Mouse (Mus musculus) heart, adult 2 months (tissue): ENCODE results near the gene Ints7. TPM values are rescaled to one million over a fixed set of nuclear protein-coding genes. Genes with fewer than 3 reads are reported as not detected.

Experiments
- DNase-seq, 2 experiments: peaks; one replicate each; pipeline ENCODE4 v3.0.0; 2021
- H3K27ac ChIP-seq: fragments of 200-600 bp; 2 replicates; pipeline ENCODE4 v1.8.1; 2022
- H3K27me3 ChIP-seq: fragments of 200-500 bp; 2 replicates; pipeline ENCODE4 v1.6.1; 2012; ENCODE audit warnings: mild to moderate bottlenecking, low read length, inconsistent platforms, mixed read lengths; ENCODE audit not compliant: control insufficient read depth, insufficient read depth
- H3K36me3 ChIP-seq: fragments of 200-500 bp; 2 replicates; pipeline ENCODE4 v1.6.1; 2012; ENCODE audit warnings: low read length, inconsistent platforms; ENCODE audit not compliant: control insufficient read depth, insufficient read depth
- H3K4me1 ChIP-seq: fragments of 200-500 bp; 2 replicates; pipeline ENCODE4 v1.6.1; 2011; ENCODE audit warnings: low read length; ENCODE audit not compliant: control insufficient read depth, insufficient read depth
- H3K4me3 ChIP-seq: fragments of 200-600 bp; 2 replicates; pipeline ENCODE4 v1.8.1; 2022
- H3K79me2 ChIP-seq: fragments of 200-500 bp; replicated peaks from 2 replicates; pipeline ENCODE4 v1.6.1; 2012; ENCODE audit warnings: mild to moderate bottlenecking, inconsistent platforms, low read length, moderate library complexity, mixed read lengths; ENCODE audit not compliant: control insufficient read depth, insufficient read depth
- H3K9ac ChIP-seq: fragments of 200-500 bp; 2 replicates; pipeline ENCODE4 v1.6.1; 2012; ENCODE audit warnings: low read depth, mild to moderate bottlenecking, control low read depth, inconsistent platforms, low read length, mixed read lengths
- CTCF ChIP-seq: fragments of 200-600 bp; IDR thresholded peaks from 2 replicates; pipeline ENCODE4 v1.8.1; 2022; ENCODE audit warnings: antibody characterized with exemption, mild to moderate bottlenecking, moderate library complexity
- EP300 ChIP-seq: fragments of 200-500 bp; IDR thresholded peaks from 2 replicates; pipeline ENCODE4 v1.6.1; 2011; ENCODE audit warnings: low read depth, low read length, control low read depth; ENCODE audit not compliant: insufficient read depth
- POLR2A ChIP-seq: fragments of 200-500 bp; IDR thresholded peaks from 2 replicates; pipeline ENCODE4 v1.6.1; 2011; ENCODE audit warnings: mild to moderate bottlenecking, low read depth, low read length, control low read depth; ENCODE audit not compliant: insufficient read depth
- WGBS: fragments of 180-500 bp; shearing (Covaris S2); methylation state at CpG from one replicate; pipeline ENCODE4 v1.1.7; 2018; 5-methylcytosine and 5-hydroxymethylcytosine counted together
- intact Hi-C: fragments of 180-260 bp; cut with DNase I; formaldehyde crosslinking; loops from one replicate; pipeline ENCODE4 v1.15.1; 2025
- polyA plus RNA-seq: library from polyadenylated mRNA; depleted of rRNA; stranded (reverse); fragments of >200 nt; gene quantifications from 2 replicates; pipeline ENCODE4 v1.2.3, GENCODE M21; 2012
- total RNA-seq, 2 experiments: library from RNA; stranded (reverse); gene quantifications; 2 replicates each; pipeline ENCODE4 v1.2.3; 2021

Gene Ints7
- total and polyA plus RNA-seq, 3 experiments = 9.5 to 16.3 (median 11.2) TPM

- Histone ChIP-seq H3K36me3 (no peaks in the 10 kb centered on the region), H3K4me3 (no peak overlapping the region), H3K9ac (no peak overlapping the region), H3K27ac (no peak overlapping the region), H3K4me1 (no peaks in the 10 kb centered on the region), H3K79me2 (no peaks in the 10 kb centered on the region), H3K27me3 (no peaks in the 10 kb centered on the region)
- DNase-seq = no peak
- intact Hi-C loops = no loop called here
- 76% methylated on average over 3 of the region's 3 CpGs for WGBS
- TF ChIP-seq CTCF (no peak), POLR2A (no peak), EP300 (no peak)
Observed at GRCm38 (mm10) chr1:191617589-191617988, 42.2 kb downstream of the Ints7 start.

- H3K79me2 ChIP-seq = no peaks in the 10 kb centered on the region
- no peaks in the 10 kb centered on the region for H3K27me3 ChIP-seq
- WGBS = 71% methylated on average over 12 of the region's 12 CpGs
- no peaks in the 10 kb centered on the region for H3K4me1 ChIP-seq
- H3K36me3 ChIP-seq = no peaks in the 10 kb centered on the region
- intact Hi-C loops = no loop called here
- no peak overlapping the region for H3K9ac ChIP-seq
- no peak overlapping the region for H3K4me3 ChIP-seq
- H3K27ac ChIP-seq = no peak overlapping the region; the same call in 1 of the 2 replicates
- no peak for DNase-seq
- TF ChIP-seq EP300 = no peak
- TF ChIP-seq CTCF = no peak
- TF ChIP-seq POLR2A = no peak
Observed at GRCm38 (mm10) chr1:191618067-191618766, 42.8 kb downstream of the Ints7 start.

GRCm38 (mm10) chr1:191621096-191621495 lies 45.7 kb downstream of the Ints7 start:
- no peak for DNase-seq
- H3K79me2 ChIP-seq = no peaks in the 10 kb centered on the region
- no peak overlapping the region for H3K9ac ChIP-seq
- 93% methylated on average over 8 of the region's 8 CpGs for WGBS
- H3K4me1 ChIP-seq = no peaks in the 10 kb centered on the region; the same call in 1 of the 2 replicates
- TF ChIP-seq EP300 (no peak), CTCF (no peak), POLR2A (no peak)
- intact Hi-C loops = loop anchor here (5.0 kb wide), 1 partner anchor 96 kb away; the partner anchor contains the start of gene Lpgat1
- no peaks in the 10 kb centered on the region for H3K27me3 ChIP-seq
- H3K36me3 ChIP-seq = no peaks in the 10 kb centered on the region
- no peak overlapping the region for H3K27ac ChIP-seq
- H3K4me3 ChIP-seq = no peak overlapping the region

- DNase-seq = peak; percentile 62 to 74
- Histone ChIP-seq H3K4me3 (no peak overlapping the region), H3K79me2 (no peaks in the 10 kb centered on the region), H3K27me3 (no peaks in the 10 kb centered on the region), H3K36me3 (no peaks in the 10 kb centered on the region), H3K9ac (no peak overlapping the region), H3K27ac (peak overlapping the region; percentile 57), H3K4me1 (no peaks in the 10 kb centered on the region; the same call in 1 of the 2 replicates)
- WGBS = 58% methylated on average over 8 of the region's 8 CpGs
- no peak for TF ChIP-seq CTCF
- TF ChIP-seq EP300 = peak; percentile 63
- intact Hi-C loops = loop anchor here (5.0 kb wide), 1 partner anchor 94 kb away; the partner anchor contains the start of gene Lpgat1
Observed at GRCm38 (mm10) chr1:191622801-191623200, 47.4 kb downstream of the Ints7 start.

- no peaks in the 10 kb centered on the region for H3K36me3 ChIP-seq
- no peak for DNase-seq
- H3K79me2 ChIP-seq = no peaks in the 10 kb centered on the region
- WGBS = 66% methylated on average over 6 of the region's 6 CpGs
- intact Hi-C loops = loop anchor here (5.0 kb wide), 1 partner anchor 93 kb away; the partner anchor contains the start of gene Lpgat1
- no peak overlapping the region for H3K4me3 ChIP-seq
- H3K4me1 ChIP-seq = no peaks in the 10 kb centered on the region; the same call in 1 of the 2 replicates
- H3K27me3 ChIP-seq = no peaks in the 10 kb centered on the region
- H3K27ac ChIP-seq = no peak overlapping the region
- TF ChIP-seq POLR2A (no peak), CTCF (no peak), EP300 (no peak)
- no peak overlapping the region for H3K9ac ChIP-seq
Observed at GRCm38 (mm10) chr1:191624492-191624891, 49.1 kb downstream of the Ints7 start.

- no peaks in the 10 kb centered on the region; the same call in 1 of the 2 replicates for H3K4me1 ChIP-seq
- H3K27ac ChIP-seq = no peak overlapping the region
- DNase-seq = no peak
- no peak overlapping the region for H3K4me3 ChIP-seq
- H3K27me3 ChIP-seq = no peaks in the 10 kb centered on the region
- 57% methylated on average over 6 of the region's 6 CpGs for WGBS
- intact Hi-C loops = no loop called here
- TF ChIP-seq EP300 (no peak), CTCF (no peak), POLR2A (no peak)
- no peaks in the 10 kb centered on the region for H3K36me3 ChIP-seq
- no peak overlapping the region for H3K9ac ChIP-seq
- no peaks in the 10 kb centered on the region for H3K79me2 ChIP-seq
Observed at GRCm38 (mm10) chr1:191625026-191625425, 49.6 kb downstream of the Ints7 start.
